Mouse (Mus musculus) layer of hippocampus, postnatal 14 days (tissue): ENCODE results near the gene Pqbp1. TPM values are rescaled to one million over a fixed set of nuclear protein-coding genes. Genes with fewer than 3 reads are reported as not detected.
A peak's percentile ranks its signal among the peaks of the same experiment; 100 is the strongest.

Experiments used
- DNase-seq, 2 experiments: peaks; one replicate each; pipeline ENCODE4 v3.0.0; 2021 to 2022; ENCODE audit warnings: low spot score in 2 of 2, mixed read lengths in 1 of 2
- total RNA-seq, 2 experiments: library from RNA; stranded (reverse); gene quantifications; 2 replicates each; pipeline ENCODE4 v1.2.3; 2021

Gene Pqbp1
- total RNA-seq, 2 experiments from 2014 or later, result 72.6 to 80.1 TPM

- peak; percentile 70 to 85 for DNase-seq
These were observed 15.1 kb downstream of the Pqbp1 start, which contains the start of gene Slc35a2 for GRCm38 (mm10) chrX:7883841-7884567. Slc35a2 (plus strand) TSS chrX:7884028.

DNA sequence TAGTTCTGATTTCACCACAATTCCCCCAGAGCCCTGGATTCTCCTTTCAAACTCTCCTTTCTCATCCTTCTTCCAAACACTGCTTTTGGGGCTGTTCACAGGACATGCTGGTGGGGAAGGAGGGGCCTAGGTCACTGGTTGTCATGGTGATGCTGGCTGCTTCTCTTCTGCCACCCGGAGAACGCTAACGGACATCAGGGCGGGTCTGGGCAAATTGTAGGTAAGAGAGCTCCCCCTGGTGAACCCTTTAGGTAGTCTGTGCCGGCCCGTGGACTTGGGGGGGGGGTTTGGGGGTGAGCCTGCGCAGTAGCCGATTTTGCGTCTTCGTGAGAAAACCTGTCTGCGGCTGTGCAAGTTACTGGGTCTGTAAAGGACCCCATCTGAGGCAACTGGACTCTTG is 19.2 kb downstream of the Pqbp1 start:
- peak; percentile 49 to 77 for DNase-seq

GRCm38 (mm10) chrX:7878495-7878894 is 20.6 kb downstream of the Pqbp1 start:
- no peak for DNase-seq

- peak; percentile 71 to 83 for DNase-seq
These were observed 21.1 kb downstream of the Pqbp1 start, which contains the start of gene Pim2 for GRCm38 (mm10) chrX:7878007-7878419. Pim2 (plus strand) TSS chrX:7878262.

DNA sequence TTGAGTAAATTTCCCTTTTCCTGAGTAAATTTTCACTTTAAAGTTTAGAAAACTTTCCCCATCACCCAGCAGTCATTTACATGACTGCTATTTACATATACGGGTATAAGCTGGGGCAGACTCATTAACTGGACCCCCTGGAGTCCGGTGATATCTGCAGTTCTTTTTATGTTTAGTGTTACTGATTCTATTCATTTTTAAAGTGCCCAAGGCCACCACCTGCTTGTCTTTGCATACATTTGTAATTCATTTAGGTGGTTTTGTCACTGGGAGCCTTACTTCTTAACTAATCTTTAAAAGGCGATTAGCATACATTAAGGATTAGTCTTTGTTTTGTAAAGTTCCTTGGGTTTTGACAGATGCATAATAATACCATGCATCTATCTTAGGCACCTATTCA is 29.2 kb downstream of the Pqbp1 start:
- DNase-seq, result no peak

GRCm38 (mm10) chrX:7868506-7868905 is 30.6 kb downstream of the Pqbp1 start:
- DNase-seq, result no peak

DNA sequence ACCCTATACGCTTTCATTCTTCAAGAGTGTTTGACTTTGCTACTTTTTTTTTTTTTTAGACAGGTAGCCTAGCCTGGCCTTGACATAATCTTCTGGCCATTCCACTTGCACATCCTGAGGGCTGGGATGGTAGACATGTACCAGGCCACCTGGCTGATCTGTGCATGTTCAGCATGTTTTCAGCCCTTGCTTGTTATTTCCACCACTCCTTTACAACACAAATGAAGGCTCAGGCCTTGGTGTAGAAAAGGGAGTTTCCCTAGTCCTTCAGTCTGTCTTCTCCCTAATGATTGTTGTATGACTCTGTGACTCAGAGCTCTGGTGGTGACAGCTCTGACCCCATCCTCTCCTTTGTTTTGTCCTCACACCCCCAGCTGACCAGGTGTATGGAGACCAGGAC is 31.9 kb downstream of the Pqbp1 start:
- no peak for DNase-seq

DNA sequence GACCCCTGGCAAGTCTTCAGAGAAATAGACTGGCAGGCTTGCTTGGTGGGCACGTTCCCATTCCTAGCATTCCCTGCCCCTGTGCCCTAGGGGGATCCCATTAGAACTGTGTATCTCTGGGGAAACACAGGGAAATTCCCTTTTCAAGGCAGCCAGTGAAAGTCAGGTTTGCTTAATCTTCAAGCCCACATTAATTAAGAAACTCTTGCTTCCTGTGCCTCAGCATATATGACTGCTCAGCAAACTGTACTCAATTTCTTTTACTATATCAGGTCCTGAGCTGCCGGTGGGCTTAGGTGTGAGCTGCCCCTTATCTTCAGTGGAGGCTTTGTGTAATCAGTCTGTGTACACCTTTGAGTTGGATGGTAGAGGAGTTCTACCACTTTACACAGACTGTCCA is 33.3 kb downstream of the Pqbp1 start:
- DNase-seq, result no peak

DNA sequence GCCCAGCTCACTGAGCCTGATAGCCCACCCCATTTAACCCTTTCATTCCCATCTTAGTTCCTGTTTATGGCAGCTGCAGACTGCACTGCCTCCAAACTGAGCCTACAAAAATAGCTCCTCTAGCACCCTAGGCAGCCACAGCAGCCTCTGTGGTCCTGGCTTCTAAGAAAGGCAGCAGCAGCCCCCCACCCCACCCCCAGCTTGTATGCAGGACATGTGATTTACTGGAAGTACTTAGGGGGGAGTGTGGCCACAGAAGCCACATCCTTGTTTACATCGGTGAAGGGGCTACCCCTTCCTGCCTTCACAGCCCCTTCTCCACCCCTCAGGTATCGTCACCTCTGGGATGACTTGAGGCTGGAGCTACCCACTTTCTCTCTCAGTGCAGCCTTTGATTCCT is 33.7 kb downstream of the Pqbp1 start:
- DNase-seq, result no peak

DNA sequence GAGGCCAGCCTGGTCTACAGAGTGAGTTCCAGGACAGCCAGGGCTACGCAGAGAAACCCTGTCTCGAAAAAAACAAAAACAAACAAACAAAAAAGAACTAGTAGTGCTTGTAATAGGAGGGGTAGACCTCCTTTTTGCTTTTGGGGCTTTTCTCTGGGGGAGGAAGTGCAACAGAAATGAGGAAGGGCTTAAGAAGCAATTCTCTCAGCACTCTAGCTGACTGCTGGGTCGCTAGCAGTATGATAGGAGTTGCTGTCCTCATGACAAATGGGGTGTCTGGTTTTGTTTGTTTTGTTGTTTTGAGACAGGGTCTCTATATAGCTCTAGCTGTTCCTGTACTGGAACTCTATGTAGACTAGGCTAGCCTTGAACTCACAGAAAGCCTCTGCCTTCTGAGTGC is 34.5 kb downstream of the Pqbp1 start:
- DNase-seq, result no peak

- DNase-seq, result no peak
These were observed 35.9 kb downstream of the Pqbp1 start for GRCm38 (mm10) chrX:7863181-7863580.

- DNase-seq, result no peak
These were observed 39.8 kb downstream of the Pqbp1 start for GRCm38 (mm10) chrX:7859191-7859753.

DNA sequence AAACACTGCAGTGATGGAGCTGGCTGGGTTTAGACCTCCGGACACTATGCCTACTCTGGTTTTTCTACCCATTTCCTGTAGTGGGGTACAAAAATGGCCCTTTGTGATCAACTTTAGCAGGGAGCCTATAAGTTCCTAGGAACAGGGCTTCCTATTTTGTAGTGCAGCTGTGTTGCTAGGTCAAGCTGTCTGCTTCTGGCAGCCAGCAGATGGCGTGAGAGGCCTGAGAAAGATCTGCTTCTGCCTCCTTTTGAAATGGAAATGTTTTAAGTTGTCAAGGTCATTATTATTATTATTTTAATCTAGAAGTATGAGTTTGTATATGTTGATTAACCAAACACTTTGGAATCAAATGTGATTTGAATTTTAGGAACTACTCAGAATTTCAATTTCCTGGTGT is 44.5 kb downstream of the Pqbp1 start:
- DNase-seq, result no peak

DNA sequence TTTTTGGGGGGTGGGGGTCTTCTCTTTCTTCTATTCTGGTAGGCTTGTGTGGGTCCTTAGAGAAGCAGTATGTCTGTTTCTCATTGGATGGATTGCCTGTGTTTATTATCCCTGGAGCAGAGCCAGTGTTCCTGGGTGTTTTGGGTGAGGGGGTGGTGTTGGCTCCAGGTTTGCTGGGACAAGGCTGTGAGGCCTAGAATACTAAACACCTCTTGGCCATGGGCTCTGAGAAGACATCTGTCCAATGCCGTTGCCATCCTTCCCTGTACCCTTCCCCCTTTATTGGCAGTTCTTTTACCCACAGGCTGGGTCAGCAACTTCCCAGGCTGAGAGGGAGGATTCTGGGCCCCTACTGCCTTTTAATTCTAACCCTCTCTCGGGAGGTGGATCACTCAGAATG is 51.2 kb downstream of the Pqbp1 start:
- DNase-seq, result peak in 1 of 2 experiments; percentile 63

Other genes with a start within 250 kb of the Pqbp1 start
- 1 to 10 TPM; 1.5 to 1.6 TPM for gene Prickle3, start 242.0 kb downstream of the Pqbp1 start, total RNA-seq
- gene Plp2, start 227.9 kb downstream of the Pqbp1 start, total RNA-seq, result 1 to 10 TPM; 7.0 to 9.6 TPM
- under 1 TPM; 0.25 to 0.31 TPM for gene Magix, start 218.0 kb downstream of the Pqbp1 start, total RNA-seq
- 10 to 100 TPM; 33.2 to 36.3 TPM for gene Gpkow, start 202.1 kb downstream of the Pqbp1 start, total RNA-seq
- 10 to 100 TPM; 47.7 to 48.1 TPM for gene Wdr45, start 184.9 kb downstream of the Pqbp1 start, total RNA-seq
- not detected for gene Gm45208, start 177.0 kb downstream of the Pqbp1 start, total RNA-seq
- 100 to 1,000 TPM in 1 of 2 experiments, 10 to 100 TPM in 1; 98.2 to 107 TPM for gene Praf2, start 170.8 kb downstream of the Pqbp1 start, total RNA-seq
- 10 to 100 TPM; 15.5 to 19.6 TPM for gene Ccdc120, start 148.4 kb downstream of the Pqbp1 start, total RNA-seq
- 10 to 100 TPM; 31.7 to 34.4 TPM for gene Tfe3, start 136.7 kb downstream of the Pqbp1 start, total RNA-seq
- 10 to 100 TPM; 88.1 to 98.9 TPM for gene Gripap1, start 109.5 kb downstream of the Pqbp1 start, total RNA-seq
- gene Kcnd1, start 77.0 kb downstream of the Pqbp1 start, total RNA-seq, result 10 to 100 TPM in 1 of 2 experiments, 1 to 10 TPM in 1; 9.8 to 10.0 TPM
- 10 to 100 TPM; 64.1 to 64.9 TPM for gene Otud5, start 57.9 kb downstream of the Pqbp1 start, total RNA-seq
- gene Pim2, start 21.0 kb downstream of the Pqbp1 start, total RNA-seq, result 10 to 100 TPM; 43.2 to 49.5 TPM
- gene Slc35a2, start 15.2 kb downstream of the Pqbp1 start, total RNA-seq, result 10 to 100 TPM; 45.9 to 52.7 TPM
- gene Timm17b, start 88 bp upstream of the Pqbp1 start, total RNA-seq, result 10 to 100 TPM; 20.8 to 23.9 TPM
- not detected for gene Gm10491, start 8.6 kb upstream of the Pqbp1 start, total RNA-seq
- gene Gm10490, start 10.3 kb upstream of the Pqbp1 start, total RNA-seq, result not detected
- 100 to 1,000 TPM; 340 to 344 TPM for gene Pcsk1n, start 20.6 kb upstream of the Pqbp1 start, total RNA-seq
- not detected for gene Eras, start 29.3 kb upstream of the Pqbp1 start, total RNA-seq
- gene Hdac6, start 48.6 kb upstream of the Pqbp1 start, total RNA-seq, result 10 to 100 TPM; 46.0 to 54.4 TPM
- not detected for gene Gata1, start 78.8 kb upstream of the Pqbp1 start, total RNA-seq
- gene Glod5, start 119.2 kb upstream of the Pqbp1 start, total RNA-seq, result not detected
- gene Suv39h1, start 175.5 kb upstream of the Pqbp1 start, total RNA-seq, result 10 to 100 TPM; 25.0 to 28.2 TPM
- gene Was, start 191.2 kb upstream of the Pqbp1 start, total RNA-seq, result 1 to 10 TPM; 2.0 to 2.2 TPM
- 100 to 1,000 TPM; 214 to 218 TPM for gene Wdr13, start 233.6 kb upstream of the Pqbp1 start, total RNA-seq
- gene Rbm3, start 246.6 kb upstream of the Pqbp1 start, total RNA-seq, result 100 to 1,000 TPM; 193 to 258 TPM